Mouse (Mus musculus) neural tube, embryonic 14.5 days (tissue): ENCODE results near the gene Vamp8. TPM values are rescaled to one million over a fixed set of nuclear protein-coding genes. Genes with fewer than 3 reads are reported as not detected.

Experiments used
- ATAC-seq: fragments of 200-750 bp; cut with Nextera tagmentation; 2 replicates; pipeline ENCODE4 v1.8.0; 2017; ENCODE audit warnings: low read depth, mild to moderate bottlenecking, moderate TSS enrichment, moderate library complexity
- H3K27ac ChIP-seq: fragments of 300-500 bp; sonication (generic); 2 replicates; pipeline ENCODE4 v1.5.1; 2014; ENCODE audit warnings: low read depth, mild to moderate bottlenecking, control low read depth, low read length, moderate library complexity, mixed read lengths
- H3K27me3 ChIP-seq: fragments of 300-500 bp; sonication (generic); 2 replicates; pipeline ENCODE4 v1.6.1; 2014; ENCODE audit warnings: low read length; ENCODE audit not compliant: control insufficient read depth, insufficient read depth
- H3K36me3 ChIP-seq: fragments of 300-500 bp; sonication (generic); 2 replicates; pipeline ENCODE4 v1.6.1; 2014; ENCODE audit warnings: low read length, mixed read lengths; ENCODE audit not compliant: control insufficient read depth, insufficient read depth
- H3K4me1 ChIP-seq: fragments of 300-500 bp; sonication (generic); 2 replicates; pipeline ENCODE4 v1.6.1; 2014; ENCODE audit warnings: low read length; ENCODE audit not compliant: control insufficient read depth, insufficient read depth
- H3K4me2 ChIP-seq: fragments of 300-500 bp; sonication (generic); 2 replicates; pipeline ENCODE4 v1.6.1; 2014; ENCODE audit warnings: mild to moderate bottlenecking, low read depth, low read length, control low read depth
- H3K4me3 ChIP-seq: fragments of 300-500 bp; sonication (generic); 2 replicates; pipeline ENCODE4 v1.5.1; 2014; ENCODE audit warnings: low read depth, low read length, control low read depth, mixed read lengths
- H3K9ac ChIP-seq: fragments of 300-500 bp; sonication (generic); replicated peaks from 2 replicates; pipeline ENCODE4 v1.6.1; 2014; ENCODE audit warnings: low read depth, mild to moderate bottlenecking, control low read depth, low read length, mixed read lengths
- H3K9me3 ChIP-seq: fragments of 300-500 bp; sonication (generic); 2 replicates; pipeline ENCODE4 v1.6.1; 2016; ENCODE audit warnings: low read length; ENCODE audit not compliant: control insufficient read depth
- WGBS: fragments of 180-500 bp; shearing (Covaris S2); extraction: QIAGEN DNeasy Blood & Tissue Kit; methylation state at CpG from one replicate; pipeline ENCODE4 v1.1.7; 2014; 5-methylcytosine and 5-hydroxymethylcytosine counted together
- polyA plus RNA-seq: library from polyadenylated mRNA; unstranded; fragments of >200 nt; fragmentation: Nextera tagmentation; extraction: Ambion mirVana; gene quantifications from 2 replicates; pipeline ENCODE4 v1.2.1, GENCODE M21; 2014

The Vamp8 gene
- polyA plus RNA-seq, 1 experiment from 2014 or later = 7.9 TPM

DNA sequence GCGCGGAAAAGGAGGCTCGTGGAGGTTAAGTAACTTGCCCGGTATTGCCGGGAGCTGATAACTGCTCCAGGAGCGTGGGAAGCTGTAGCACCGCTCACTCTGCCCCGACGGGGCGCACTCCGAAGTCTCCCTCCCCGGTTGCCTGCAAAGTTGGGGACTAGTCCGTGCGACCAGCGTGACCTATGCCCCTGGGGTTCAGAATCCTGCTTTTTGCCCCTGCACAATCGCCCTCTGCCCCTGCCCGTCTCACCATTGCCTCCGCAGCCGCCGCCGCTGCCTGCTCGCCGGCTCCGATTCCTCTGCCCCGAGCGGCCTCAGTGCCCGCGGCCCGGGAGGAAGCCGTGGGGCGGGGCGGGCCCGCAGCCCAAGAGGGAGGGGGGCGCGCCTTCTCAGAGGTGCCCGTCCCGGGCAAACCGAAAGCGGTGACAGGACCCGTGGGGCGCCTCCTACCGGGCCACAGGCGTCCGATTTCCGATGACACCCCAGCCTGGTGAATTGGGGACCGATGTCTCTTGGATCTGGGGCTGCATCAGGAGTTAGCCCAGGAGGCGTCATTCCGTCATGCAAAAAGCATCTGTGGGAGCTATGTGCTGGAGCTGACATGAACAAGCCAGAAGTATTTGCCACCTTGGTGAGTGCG is 10.3 kb downstream of the Vamp8 start, which contains the start of gene Vamp5:
Vamp5 (minus strand) TSS at position 338 of the 640 bp plus-strand sequence.
- 2% methylated on average over 48 of the region's 49 CpGs for WGBS

DNA sequence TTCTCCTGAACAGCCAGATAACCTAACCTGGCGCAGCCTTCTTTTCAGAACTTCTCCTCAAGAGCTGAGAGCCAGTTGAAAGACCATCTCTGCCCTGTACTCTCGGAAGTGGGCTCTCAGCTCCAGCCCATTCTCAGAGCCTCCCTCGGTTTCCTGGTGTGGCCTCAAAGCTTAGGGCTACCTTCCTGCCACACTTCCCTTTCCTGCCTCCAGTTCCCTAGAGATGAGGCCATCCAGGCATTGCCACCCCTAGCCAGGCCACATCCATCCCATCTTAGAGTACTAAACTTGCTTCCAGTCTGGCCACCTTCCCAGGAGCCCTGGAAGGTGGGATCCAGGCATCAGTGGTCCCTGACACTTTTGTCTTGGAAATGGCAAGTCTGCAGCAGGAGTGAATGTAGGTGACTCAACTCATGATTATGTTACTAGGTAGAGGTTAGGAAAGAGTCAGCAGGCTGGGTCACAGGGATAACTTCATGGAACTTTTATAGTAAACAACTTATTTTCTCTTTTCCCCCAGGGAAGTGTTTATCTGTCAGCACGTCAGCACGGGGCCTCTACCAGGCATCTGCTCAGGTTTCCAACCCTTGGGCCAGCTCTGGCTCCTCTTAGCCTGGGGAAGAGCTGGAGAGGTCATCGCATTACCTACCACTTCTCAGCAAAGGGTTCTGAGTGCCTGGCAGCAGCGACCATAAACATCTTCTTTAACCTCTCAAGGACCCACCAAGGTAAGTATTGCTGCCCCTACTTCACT is 10.9 kb downstream of the Vamp8 start:
- 41% methylated on average over 7 of the region's 7 CpGs for WGBS
- H3K36me3 ChIP-seq = no peaks in the 10 kb centered on the region
- H3K4me3 ChIP-seq = peak overlapping the region; percentile 33; the same call in 1 of the 2 replicates
- ATAC-seq = no peak
- H3K4me2 ChIP-seq = peak overlapping the region; percentile 45
- H3K4me1 ChIP-seq = peaks cover 3% of the 10 kb centered on the region; the same call in 1 of the 2 replicates
- H3K9me3 ChIP-seq = no peaks in the 10 kb centered on the region
- no peak overlapping the region for H3K9ac ChIP-seq
- no peak overlapping the region for H3K27ac ChIP-seq
- peaks cover 10% of the 10 kb centered on the region for H3K27me3 ChIP-seq

More for the DNA sequence above, 10.3 kb downstream of the Vamp8 start, which contains the start of gene Vamp5:
- Histone ChIP-seq H3K36me3 (no peaks in the 10 kb centered on the region), H3K27ac (no peak within 1 kb of the TSS), H3K4me2 (peak within 1 kb of the TSS; percentile 45), H3K27me3 (peaks cover 10% of the 10 kb centered on the region), H3K4me1 (peaks cover 3% of the 10 kb centered on the region; the same call in 1 of the 2 replicates), H3K9ac (peak within 1 kb of the TSS; percentile 39; the same call in 1 of the 2 replicates), H3K9me3 (no peaks in the 10 kb centered on the region), H3K4me3 (peak within 1 kb of the TSS; percentile 33)
- peak; percentile 61; the same call in 1 of the 2 replicates for ATAC-seq

DNA sequence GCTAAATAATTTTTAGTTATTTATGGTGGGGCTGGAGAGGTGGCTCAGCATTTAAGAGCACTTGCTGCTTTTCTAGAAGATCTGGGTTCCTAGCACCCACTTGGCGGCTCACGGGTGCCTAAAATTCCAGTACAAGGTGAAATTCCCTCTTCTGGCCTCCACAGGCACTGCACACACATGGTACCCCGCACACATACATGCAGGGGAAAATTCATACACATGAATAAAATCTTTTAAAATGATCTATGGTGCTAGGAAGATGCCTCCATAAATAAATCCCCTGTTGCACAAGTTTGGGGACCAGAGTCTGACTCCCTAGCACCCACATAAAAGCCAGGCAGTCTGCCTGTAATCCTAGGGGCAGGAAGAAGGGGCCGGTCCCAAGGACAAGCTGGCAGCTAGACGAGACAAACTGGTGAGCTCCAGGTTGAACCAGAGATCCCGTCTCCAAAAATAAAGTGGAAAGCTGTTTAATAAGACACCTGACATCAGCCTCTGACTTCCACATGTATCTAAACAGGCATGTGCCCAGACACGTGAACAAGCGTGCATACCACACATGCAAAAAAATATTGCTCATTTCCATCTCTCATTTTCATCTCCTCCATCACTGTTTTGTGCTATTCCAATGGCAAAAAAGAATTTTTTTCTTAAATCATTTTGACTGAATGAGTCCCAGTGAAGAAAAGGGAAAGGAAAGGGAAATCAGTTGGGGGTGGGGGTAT is 11.8 kb downstream of the Vamp8 start:
- ATAC-seq = no peak
- H3K9ac ChIP-seq = no peak overlapping the region
- H3K27ac ChIP-seq = no peak overlapping the region
- H3K4me3 ChIP-seq = no peak overlapping the region
- no peak overlapping the region for H3K4me2 ChIP-seq
- H3K36me3 ChIP-seq = no peaks in the 10 kb centered on the region
- 85% methylated on average over 8 of the region's 8 CpGs for WGBS
- peaks cover 10% of the 10 kb centered on the region for H3K27me3 ChIP-seq
- H3K4me1 ChIP-seq = peaks cover 3% of the 10 kb centered on the region; the same call in 1 of the 2 replicates
- no peaks in the 10 kb centered on the region for H3K9me3 ChIP-seq

DNA sequence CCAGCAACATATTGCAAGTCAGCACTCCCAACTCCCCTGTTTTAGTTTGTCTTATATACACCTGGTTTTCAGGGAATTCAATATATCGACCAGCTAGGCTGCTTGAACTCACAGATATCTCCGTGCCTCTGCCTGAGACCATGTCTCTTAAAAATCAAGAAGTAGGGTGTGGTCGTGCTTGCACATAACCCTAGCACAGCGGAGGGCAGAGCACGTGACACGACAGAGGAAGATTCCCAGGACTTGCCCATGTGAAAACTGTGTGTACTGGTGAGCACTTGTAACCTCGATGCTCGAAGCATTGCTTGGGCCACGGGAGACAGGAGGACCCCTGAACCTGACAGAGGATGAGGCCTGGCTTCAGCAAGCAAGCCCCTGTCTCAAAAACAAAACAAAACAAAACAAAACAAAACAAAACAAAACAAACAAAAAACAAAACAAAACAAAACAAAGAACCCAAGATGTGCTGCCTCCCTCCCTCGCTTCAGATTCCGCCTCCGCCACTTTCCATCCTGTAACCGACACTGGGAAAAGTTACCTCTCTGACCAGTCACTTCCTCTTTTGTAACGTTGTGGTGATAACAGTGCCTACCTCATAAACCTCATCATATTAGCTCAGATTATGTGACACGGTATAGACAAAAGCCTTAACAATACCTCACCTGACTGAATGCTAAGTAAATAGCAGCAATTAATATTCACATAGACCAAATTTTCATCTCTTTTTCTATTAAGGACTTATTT is 15.5 kb downstream of the Vamp8 start:
- Histone ChIP-seq H3K36me3 (no peaks in the 10 kb centered on the region), H3K27ac (no peak overlapping the region), H3K27me3 (0 out of 2 replicates have a peak, but pooled peaks cover 4% of the 10 kb centered on the region), H3K9me3 (no peaks in the 10 kb centered on the region), H3K4me3 (no peak overlapping the region), H3K4me1 (no peaks in the 10 kb centered on the region; the same call in 1 of the 2 replicates), H3K9ac (no peak overlapping the region), H3K4me2 (no peak overlapping the region)
- 87% methylated on average over 15 of the region's 15 CpGs for WGBS
- no peak for ATAC-seq

DNA sequence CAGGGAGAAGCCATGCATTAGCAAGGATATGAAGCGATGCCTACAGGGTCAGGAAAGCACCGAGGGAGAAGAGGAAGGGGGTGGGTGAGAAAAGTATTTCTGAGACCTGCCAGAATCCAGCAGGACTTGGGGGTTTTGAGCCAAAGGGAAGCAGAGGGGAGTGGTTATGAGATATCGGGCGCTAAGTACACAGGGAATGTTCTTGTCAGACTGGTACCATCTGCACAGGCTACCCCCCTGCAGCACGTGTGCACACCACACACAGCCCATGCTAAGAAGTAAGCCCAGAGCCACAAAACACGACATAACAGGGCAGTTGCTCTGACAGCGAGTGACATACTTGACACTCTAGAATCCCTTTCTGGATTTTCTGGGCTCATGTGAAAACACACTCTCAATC is 16.3 kb downstream of the Vamp8 start:
- Histone ChIP-seq H3K36me3 (no peaks in the 10 kb centered on the region), H3K9ac (no peak overlapping the region), H3K4me3 (no peak overlapping the region), H3K27me3 (0 out of 2 replicates have a peak, but pooled peaks cover 1% of the 10 kb centered on the region), H3K4me2 (no peak overlapping the region), H3K4me1 (no peaks in the 10 kb centered on the region), H3K9me3 (no peaks in the 10 kb centered on the region), H3K27ac (no peak overlapping the region)
- ATAC-seq = no peak
- WGBS = 73% methylated on average over 7 of the region's 7 CpGs

DNA sequence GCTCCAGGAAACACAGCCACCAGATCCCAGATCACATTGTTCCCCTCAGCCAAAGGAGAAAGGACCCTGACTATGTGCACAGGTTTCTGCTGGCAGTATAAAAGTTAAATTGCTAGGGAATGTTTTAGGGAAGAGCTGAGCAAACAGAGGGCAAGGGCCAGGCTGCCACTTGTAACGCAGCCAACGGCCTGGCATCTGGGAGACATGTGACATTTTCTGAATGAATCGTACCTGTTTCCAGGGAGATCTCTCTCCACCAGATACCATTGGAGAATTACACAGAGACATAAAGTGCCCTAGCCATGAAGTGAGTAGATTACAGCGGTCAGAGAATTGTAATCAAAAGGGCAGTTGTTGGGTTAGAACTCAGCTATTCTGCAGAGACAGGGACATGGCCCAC is 17.3 kb downstream of the Vamp8 start:
- H3K36me3 ChIP-seq = no peaks in the 10 kb centered on the region
- H3K4me2 ChIP-seq = no peak overlapping the region
- H3K27me3 ChIP-seq = no peaks in the 10 kb centered on the region
- H3K9me3 ChIP-seq = no peaks in the 10 kb centered on the region
- 0 out of 2 replicates have a peak overlapping the region, but pooled peaks have one; percentile 1 for H3K9ac ChIP-seq
- H3K4me1 ChIP-seq = no peaks in the 10 kb centered on the region
- no peak for ATAC-seq
- WGBS = 81% methylated on average over 4 of the region's 4 CpGs
- no peak overlapping the region for H3K27ac ChIP-seq
- no peak overlapping the region for H3K4me3 ChIP-seq

DNA sequence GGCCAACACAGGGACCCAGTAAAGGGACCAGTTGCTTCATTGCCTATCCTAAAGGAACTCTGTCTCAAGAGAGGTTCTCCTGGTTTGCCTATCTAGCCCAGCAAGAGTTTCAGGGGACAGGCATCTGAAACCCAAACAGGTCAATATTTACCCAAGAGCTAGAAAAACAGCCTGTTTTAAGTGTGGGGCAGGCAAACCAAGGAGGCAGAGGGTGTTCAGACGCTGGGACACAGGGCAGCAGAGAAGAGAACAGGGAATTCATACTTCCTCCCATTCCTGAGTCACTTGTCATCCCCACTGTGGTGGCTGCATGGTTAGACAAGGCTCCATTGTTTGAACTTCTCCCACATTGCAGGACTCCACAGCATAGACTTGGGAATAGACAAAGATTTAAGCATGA is 18.9 kb downstream of the Vamp8 start:
- Histone ChIP-seq H3K27ac (no peak overlapping the region), H3K9ac (no peak overlapping the region), H3K4me3 (no peak overlapping the region), H3K36me3 (no peaks in the 10 kb centered on the region), H3K9me3 (no peaks in the 10 kb centered on the region), H3K4me1 (no peaks in the 10 kb centered on the region), H3K4me2 (no peak overlapping the region), H3K27me3 (no peaks in the 10 kb centered on the region)
- WGBS = 29% methylated on average over 1 of the region's 1 CpGs
- ATAC-seq = no peak

DNA sequence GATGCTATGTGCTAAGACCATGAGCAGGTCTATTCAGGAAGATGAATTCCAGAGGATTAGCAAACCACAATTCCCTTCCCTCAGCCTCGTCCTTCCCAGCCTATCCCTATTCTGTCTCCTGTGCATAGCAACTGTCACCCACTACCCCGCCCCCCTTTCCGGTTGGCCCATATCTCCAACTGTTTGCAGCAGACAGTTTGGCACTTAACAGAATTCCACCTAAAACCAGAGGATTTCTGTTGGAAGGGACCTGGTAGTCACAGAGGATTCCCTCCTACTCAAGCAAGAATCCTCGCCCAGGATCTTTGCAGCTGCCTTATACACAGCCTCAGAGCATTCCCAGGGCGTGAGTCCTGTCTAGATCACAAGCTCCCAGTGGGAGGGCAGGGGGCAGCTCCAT is 19.4 kb downstream of the Vamp8 start:
- H3K4me3 ChIP-seq = no peak overlapping the region
- no peaks in the 10 kb centered on the region for H3K4me1 ChIP-seq
- no peaks in the 10 kb centered on the region for H3K27me3 ChIP-seq
- no peak overlapping the region for H3K9ac ChIP-seq
- WGBS = 58% methylated on average over 5 of the region's 5 CpGs
- H3K4me2 ChIP-seq = no peak overlapping the region
- no peak for ATAC-seq
- no peak overlapping the region for H3K27ac ChIP-seq
- H3K36me3 ChIP-seq = no peaks in the 10 kb centered on the region
- no peaks in the 10 kb centered on the region for H3K9me3 ChIP-seq
